Mouse (Mus musculus) embryo, embryonic 11 days (tissue): Measurements from ENCODE around the gene Ms4a2.

Experiments used
- DNase-seq: peaks from one replicate; pipeline ENCODE4 v3.0.0-alpha.2; 2015

Gene Ms4a2

GRCm38 (mm10) chr19:11574965-11575364 lies 48.6 kb downstream of the Ms4a2 start:
- DNase-seq = no peak
